Mouse (Mus musculus) 3T3-L1 (cell line): ENCODE results near the gene Sertad1.
"Not testable (repeated sequence)": the region's sequence is repeated elsewhere in the genome, so short reads cannot be mapped to it uniquely, and the experiment has no call there.

Source experiments
- DNase-seq: peaks from one replicate; pipeline ENCODE4 v3.0.0-alpha.2; 2015; ENCODE audit warnings: low read depth, low spot score

Sertad1 gene

DNA sequence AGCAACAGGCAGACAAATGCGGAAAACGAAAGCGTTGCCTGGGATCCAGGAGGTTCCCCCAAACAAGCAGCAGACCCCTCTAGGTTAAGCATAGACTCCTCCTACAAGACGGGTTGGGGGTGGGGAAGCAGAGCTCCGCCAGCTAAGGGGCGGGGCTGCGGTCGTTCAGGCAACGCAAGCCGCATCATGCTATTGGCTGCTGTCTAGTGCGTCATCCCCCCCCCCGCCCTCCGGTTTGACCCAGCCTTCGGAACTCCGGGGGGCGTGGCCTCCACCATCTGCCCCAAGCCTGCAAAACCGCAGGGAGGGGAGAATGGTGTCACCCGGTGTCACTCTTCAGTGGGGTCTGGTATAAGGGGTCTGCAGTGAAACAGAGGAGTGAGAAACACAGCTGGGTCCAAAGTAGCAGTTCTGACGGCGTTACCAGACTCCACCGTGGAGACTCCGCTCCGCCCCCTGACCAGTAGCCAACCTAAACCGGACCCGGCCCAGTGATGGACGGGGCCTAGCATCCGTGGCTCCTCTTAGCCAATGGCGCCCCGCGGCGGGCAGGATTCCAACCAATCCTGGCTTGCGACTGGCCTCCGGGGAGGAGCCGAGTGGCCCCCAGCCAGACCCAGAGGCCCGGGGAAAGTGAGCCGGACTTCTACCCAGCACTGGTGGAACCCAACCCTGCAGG lies 13.4 kb upstream of the Sertad1 start, which contains the start of gene Sertad3:
TSS of gene Sertad3 (plus strand) at position 613 of the 679 bp plus-strand sequence.
- peak; percentile 95 for DNase-seq

- DNase-seq, result peak; percentile 65
These were observed 12.7 kb upstream of the Sertad1 start for GRCm38 (mm10) chr7:27473835-27474489.

DNA sequence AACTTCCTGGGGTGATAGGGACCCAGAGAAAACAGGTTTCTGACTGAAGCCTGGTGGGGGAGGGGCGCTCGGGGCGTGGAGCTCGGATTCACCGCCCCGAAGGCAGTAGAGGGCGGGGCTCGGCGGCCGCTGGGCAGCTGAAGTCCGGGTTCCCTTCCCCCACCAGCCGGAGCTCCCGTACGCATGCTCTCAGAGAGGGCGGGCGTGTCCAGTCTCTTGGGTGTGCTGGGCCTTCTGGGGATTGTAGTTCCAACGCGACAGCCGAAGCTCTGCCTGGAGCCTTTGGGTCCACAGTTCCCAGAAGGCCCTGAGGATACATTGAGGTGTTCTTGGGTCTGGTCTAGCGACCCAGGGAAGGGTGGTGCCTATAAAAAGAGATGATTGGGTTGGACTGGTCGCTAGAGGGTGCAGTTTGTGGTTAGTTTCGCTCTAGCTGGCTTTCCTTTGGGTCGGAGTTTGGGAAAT lies 12.2 kb upstream of the Sertad1 start:
- DNase-seq, result peak; percentile 98

DNA sequence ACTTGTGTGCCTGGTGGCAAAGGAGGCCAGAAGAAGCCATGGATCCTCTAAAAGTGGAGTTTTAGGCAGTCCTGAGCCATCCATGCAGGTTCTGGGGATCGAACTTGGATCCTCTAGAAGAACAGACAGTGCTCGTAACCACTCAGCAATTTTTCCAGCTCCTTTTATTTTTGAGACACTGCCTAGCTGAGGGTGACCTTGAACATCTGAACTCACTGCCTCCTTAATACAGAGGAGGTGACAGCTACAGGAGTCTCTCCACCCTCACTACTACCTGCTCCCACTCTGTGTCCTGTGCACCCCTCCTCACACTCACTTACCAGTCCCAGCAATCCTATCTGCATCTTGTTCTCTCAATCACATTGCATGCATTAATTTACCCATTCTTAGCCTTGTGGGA lies 11.1 kb upstream of the Sertad1 start:
- DNase-seq, result no peak

DNA sequence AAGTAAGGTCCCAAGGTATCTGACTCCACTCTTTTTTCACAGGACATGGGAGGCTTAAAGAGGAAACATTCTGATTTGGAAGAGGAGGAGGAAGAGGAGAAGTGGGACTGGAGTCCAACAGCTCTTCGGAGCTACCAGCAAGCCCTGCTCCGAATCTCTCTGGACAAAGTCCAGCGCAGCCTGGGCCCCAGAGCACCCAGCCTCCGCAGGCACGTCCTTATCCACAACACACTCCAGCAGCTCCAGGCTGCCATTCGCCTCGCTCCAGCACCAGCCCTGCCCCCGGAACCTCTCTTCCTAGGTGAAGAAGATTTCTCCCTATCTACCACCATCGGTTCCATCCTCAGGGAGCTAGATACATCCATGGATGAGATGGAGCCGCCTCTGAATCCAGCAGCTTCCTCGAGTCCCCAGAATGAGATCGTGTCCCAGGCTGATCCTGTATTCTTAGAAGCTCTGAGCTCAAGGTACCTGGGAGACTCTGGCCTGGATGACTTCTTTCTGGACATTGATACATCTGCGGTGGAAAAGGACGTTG lies 10.5 kb upstream of the Sertad1 start:
- DNase-seq, result no peak

- DNase-seq, result no peak
These were observed 8.1 kb upstream of the Sertad1 start for GRCm38 (mm10) chr7:27478561-27478960.

DNA sequence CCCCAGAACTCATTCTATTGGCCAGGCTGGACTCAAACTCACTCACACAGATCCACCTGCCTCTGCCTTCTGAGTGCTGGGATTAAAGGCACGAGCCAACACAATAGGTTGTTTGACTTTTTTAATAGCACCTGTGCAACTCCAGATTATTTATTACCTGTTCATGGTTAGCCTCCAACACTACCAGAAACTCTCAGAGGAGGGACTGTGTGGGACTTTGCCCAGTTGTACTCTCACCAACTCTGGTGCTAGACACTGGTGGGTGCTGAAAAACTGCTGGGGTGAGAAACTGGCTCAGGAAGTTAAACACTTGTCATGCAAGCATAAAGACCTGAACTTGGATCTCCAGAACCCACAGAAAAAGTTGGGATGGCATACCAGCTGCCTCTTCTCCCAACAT lies 7.0 kb upstream of the Sertad1 start:
- DNase-seq, result no peak

- no peak for DNase-seq
These were observed 6.2 kb upstream of the Sertad1 start for GRCm38 (mm10) chr7:27480506-27480905.

GRCm38 (mm10) chr7:27480927-27481626 lies 5.6 kb upstream of the Sertad1 start:
- DNase-seq, result peak; percentile 68

GRCm38 (mm10) chr7:27481627-27481969 lies 5.1 kb upstream of the Sertad1 start:
- DNase-seq, result peak; percentile 90

GRCm38 (mm10) chr7:27483860-27484259 lies 2.9 kb upstream of the Sertad1 start:
- DNase-seq, result no peak

- peak; percentile 50 for DNase-seq
These were observed 474 bp upstream of the Sertad1 start for GRCm38 (mm10) chr7:27486102-27486769.

GRCm38 (mm10) chr7:27487740-27488268 lies 1.1 kb downstream of the Sertad1 start:
- DNase-seq, result peak; percentile 61

GRCm38 (mm10) chr7:27489270-27489869 lies 2.7 kb downstream of the Sertad1 start:
- no peak for DNase-seq

- DNase-seq, result no peak
These were observed 3.5 kb downstream of the Sertad1 start for GRCm38 (mm10) chr7:27490227-27490542.

DNA sequence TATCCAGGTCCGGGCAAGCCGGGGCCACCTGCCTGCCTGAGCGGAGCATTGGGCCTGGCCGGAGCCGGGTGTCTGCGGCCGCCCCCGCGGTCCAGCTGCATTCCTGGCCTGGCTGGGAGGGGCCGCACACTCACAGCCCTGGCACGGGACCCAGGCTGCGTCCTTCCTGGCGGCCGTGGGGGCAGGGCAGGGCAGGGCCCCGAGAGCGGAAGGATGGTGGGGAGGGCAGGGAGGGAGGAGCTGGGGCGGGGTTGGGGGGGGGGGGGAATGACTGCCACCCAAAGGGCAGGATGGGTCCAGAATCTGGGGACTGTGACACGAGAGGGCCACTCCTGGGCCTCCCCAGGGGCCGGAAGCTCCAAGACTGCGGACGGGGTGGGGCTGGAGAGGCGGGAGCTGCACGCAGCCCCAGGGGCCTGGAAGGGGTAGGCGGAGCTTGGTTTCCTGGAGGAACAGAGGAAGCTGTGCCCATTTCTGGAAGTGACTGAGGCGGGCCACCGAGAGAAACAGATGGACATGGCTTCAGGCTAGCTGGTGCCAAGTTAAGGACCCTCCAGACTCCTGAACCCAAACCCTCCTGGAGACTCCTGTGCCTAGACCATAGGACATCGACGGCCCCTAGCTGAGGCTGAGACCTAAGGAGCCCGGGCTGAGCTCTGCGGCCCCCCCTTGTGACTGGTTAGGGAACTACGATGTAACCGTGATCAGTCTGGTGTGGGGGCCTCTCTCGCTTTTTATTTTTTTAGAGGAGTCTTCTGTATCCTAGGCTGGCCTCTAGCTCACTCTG lies 4.0 kb downstream of the Sertad1 start:
- DNase-seq, result peak; percentile 91

GRCm38 (mm10) chr7:27491856-27492255 lies 5.1 kb downstream of the Sertad1 start:
- DNase-seq, result no peak

DNA sequence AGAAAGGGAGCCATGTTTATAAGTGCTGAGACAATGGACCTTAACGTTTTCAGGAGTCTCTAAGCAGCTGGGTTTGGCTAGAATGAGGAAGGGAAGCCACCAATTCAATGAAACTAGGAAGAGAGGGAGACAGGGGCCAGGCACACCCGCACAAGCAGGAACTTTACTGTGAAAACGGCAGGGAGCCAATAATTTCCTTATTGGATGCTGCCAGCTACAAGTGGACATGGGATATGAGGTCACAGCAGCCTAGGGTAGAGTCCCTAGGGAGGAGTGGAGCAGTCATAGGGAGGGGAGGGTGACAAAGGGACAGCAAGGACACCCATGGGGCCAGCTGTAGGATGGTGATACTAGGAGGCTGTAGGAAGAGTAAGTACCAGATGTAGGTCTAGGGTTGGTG lies 6.3 kb downstream of the Sertad1 start:
- no peak for DNase-seq

DNA sequence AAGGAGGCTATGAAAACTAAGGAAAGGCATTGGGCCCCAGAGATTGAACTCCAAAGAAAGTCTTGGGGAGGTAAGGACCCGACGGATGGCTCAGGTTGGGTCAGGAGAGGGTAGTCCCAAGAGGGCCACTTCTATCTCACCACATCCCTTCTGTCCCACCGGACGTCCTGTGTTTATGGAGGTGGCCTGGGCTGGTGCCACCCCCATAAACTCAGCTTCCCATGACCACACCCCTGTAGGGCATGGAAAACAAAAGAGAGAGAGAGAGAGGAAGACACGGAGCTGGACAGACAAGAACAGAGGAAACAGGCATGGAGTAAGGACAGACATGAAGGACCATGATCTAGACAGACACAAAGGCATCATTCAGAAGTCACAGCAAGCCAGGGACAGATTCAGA lies 6.7 kb downstream of the Sertad1 start:
- DNase-seq, result no peak

DNA sequence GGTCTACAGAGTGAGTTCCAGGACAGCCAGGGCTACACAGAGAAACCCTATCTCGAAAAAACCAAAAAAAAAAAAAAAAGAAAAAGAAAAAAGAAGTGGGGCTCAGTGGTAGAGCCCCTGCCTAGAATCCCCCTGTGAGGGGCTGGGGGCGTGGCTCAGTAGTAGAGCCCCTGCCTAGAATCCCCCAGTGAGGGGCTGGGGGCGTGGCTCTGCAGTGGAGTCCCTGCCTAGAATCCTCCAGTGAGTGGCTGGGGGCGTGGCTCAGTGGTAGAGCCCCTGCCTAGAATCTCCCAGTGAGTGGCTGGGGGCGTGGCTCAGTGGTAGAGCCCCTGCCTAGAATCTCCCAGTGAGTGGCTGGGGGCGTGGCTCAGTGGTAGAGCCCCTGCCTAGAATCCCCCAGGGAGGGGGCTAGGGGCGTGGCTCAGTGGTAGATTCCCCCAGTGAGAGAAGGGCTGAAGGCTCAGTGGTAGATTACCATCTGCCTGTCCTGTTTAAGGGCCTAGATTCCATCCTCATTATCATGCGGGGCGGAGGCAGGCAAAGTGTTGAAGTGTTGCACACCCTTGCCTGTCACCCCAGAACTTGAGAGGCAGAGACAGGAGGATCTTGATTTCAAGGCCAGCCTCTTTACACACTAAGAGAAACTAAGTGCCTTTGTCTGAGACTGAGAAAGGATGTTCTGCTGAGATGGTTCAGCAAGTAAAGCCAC lies 8.1 kb downstream of the Sertad1 start:
- not testable (repeated sequence) for DNase-seq
